Mouse (Mus musculus): ENCODE data around the gene Icam1.

DNA sequence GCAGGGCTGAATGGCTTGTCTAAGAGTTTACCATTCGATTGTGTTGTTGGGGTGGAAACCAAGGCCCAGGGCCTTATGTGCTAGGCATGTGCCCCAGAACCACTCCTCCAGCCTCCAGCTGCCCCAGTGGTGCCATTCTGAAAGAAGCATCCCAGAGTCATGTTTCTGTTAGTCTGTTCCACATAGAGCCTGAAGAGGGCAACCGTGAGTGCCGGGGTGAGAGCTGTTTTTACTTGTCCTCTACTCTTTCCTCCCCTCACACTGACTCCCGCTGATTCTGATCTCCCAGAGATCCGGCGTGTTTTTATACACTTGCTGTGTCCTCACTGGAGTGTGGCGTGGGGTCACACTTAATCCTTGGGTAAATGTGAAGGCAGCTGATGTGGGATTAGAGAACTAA is 7.8 kb upstream of the Icam1 start:
- TF ChIP-seq POLR2A (IDR thresholded peaks at IDR 0.05; ENCODE audit: borderline replicate concordance, extremely low read depth, low read depth, low read length) (no peak), CTCF (IDR thresholded peaks at IDR 0.05; ENCODE audit: insufficient read depth, low read length) (no peak)
